Mouse (Mus musculus) heart, embryonic 14.5 days (tissue): ENCODE data around the gene Ppp1r2. TPM values are rescaled to one million over a fixed set of nuclear protein-coding genes. Genes with fewer than 3 reads are reported as not detected.
A peak's percentile ranks its signal among the peaks of the same experiment; 100 is the strongest.

ENCODE experiments used
- ATAC-seq: fragments of 200-750 bp; cut with Nextera tagmentation; 2 replicates; pipeline ENCODE4 v1.8.0; 2017; ENCODE audit warnings: low read depth, moderate TSS enrichment; ENCODE audit not compliant: insufficient number of reproducible peaks, insufficient read depth, low FRiP score
- H3K27ac ChIP-seq, 2 experiments: fragments of 200-500 bp in 1 of 2; fragments of 300-500 bp in 1 of 2; sonication (generic) in 1 of 2; replicated peaks in 1 of 2; 2 replicates each; pipeline ENCODE4 v1.5.1; 2012 to 2014; ENCODE audit warnings: low read depth in 2 of 2, low read length in 2 of 2, control low read depth in 1 of 2, mild to moderate bottlenecking in 1 of 2, mixed read lengths in 1 of 2; ENCODE audit not compliant: control insufficient read depth in 1 of 2, insufficient read depth in 1 of 2
- H3K27me3 ChIP-seq: fragments of 300-500 bp; sonication (generic); 2 replicates; pipeline ENCODE4 v1.6.1; 2014; ENCODE audit warnings: mild to moderate bottlenecking, low read length, control low read depth; ENCODE audit not compliant: control insufficient read depth, insufficient read depth
- H3K36me3 ChIP-seq: fragments of 300-500 bp; sonication (generic); 2 replicates; pipeline ENCODE4 v1.6.1; 2014; ENCODE audit warnings: mild to moderate bottlenecking, control low read depth, low read length, mixed read lengths; ENCODE audit not compliant: control insufficient read depth, insufficient read depth
- H3K4me1 ChIP-seq, 2 experiments: fragments of 200-500 bp in 1 of 2; fragments of 300-500 bp in 1 of 2; sonication (generic) in 1 of 2; 2 replicates each; pipeline ENCODE4 v1.6.1; 2012 to 2014; ENCODE audit warnings: low read length in 2 of 2, control low read depth in 1 of 2, mixed read lengths in 1 of 2; ENCODE audit not compliant: control insufficient read depth in 2 of 2, insufficient read depth in 2 of 2
- H3K4me2 ChIP-seq: fragments of 300-500 bp; sonication (generic); 2 replicates; pipeline ENCODE4 v1.6.1; 2014; ENCODE audit warnings: mild to moderate bottlenecking, low read length
- H3K4me3 ChIP-seq, 2 experiments: fragments of 200-500 bp in 1 of 2; fragments of 300-500 bp in 1 of 2; sonication (generic) in 1 of 2; 2 replicates each; pipeline ENCODE4 v1.5.1; 2012 to 2014; ENCODE audit warnings: low read length in 2 of 2, mild to moderate bottlenecking in 2 of 2, control low read depth in 1 of 2, low read depth in 1 of 2, moderate library complexity in 1 of 2; ENCODE audit not compliant: control insufficient read depth in 1 of 2, insufficient read depth in 1 of 2
- H3K9ac ChIP-seq: fragments of 300-500 bp; sonication (generic); 2 replicates; pipeline ENCODE4 v1.6.1; 2014; ENCODE audit warnings: mild to moderate bottlenecking, low read length
- H3K9me3 ChIP-seq: fragments of 300-500 bp; sonication (generic); 2 replicates; pipeline ENCODE4 v1.6.1; 2016; ENCODE audit warnings: low read length, control low read depth; ENCODE audit not compliant: control insufficient read depth
- WGBS: fragments of 180-500 bp; shearing (Covaris S2); extraction: QIAGEN DNeasy Blood & Tissue Kit; methylation state at CpG from one replicate; pipeline ENCODE4 v1.1.7; 2014; 5-methylcytosine and 5-hydroxymethylcytosine counted together
- polyA plus RNA-seq: library from polyadenylated mRNA; unstranded; fragments of >200 nt; fragmentation: Nextera tagmentation; extraction: Ambion mirVana; gene quantifications from 2 replicates; pipeline ENCODE4 v1.2.1, GENCODE M21; 2014

Ppp1r2 gene
- polyA plus RNA-seq, 1 experiment from 2014 or later = 105 TPM

GRCm38 (mm10) chr16:31233541-31234339 is 41.3 kb downstream of the Ppp1r2 start:
- peak overlapping the region; percentile 27 to 28 for H3K4me3 ChIP-seq
- H3K27me3 ChIP-seq = no peaks in the 10 kb centered on the region
- no peak for ATAC-seq
- 10% methylated on average over 20 of the region's 20 CpGs for WGBS
- no peaks in the 10 kb centered on the region for H3K9me3 ChIP-seq
- peaks cover 11 to 14% of the 10 kb centered on the region in 2 experiments for H3K4me1 ChIP-seq
- H3K9ac ChIP-seq = peak overlapping the region; percentile 5; the same call in 1 of the 2 replicates
- H3K27ac ChIP-seq = 0 out of 4 replicates have a peak overlapping the region, but pooled peaks of 1 of the 2 experiments have one; percentile 31
- peak overlapping the region; percentile 68 for H3K4me2 ChIP-seq
- H3K36me3 ChIP-seq = no peaks in the 10 kb centered on the region

- H3K36me3 ChIP-seq = no peaks in the 10 kb centered on the region
- no peaks in the 10 kb centered on the region for H3K27me3 ChIP-seq
- H3K4me3 ChIP-seq = peak overlapping the region; percentile 27 to 28
- peak overlapping the region; percentile 5; the same call in 1 of the 2 replicates for H3K9ac ChIP-seq
- ATAC-seq = no peak
- H3K27ac ChIP-seq = no peak overlapping the region
- 9% methylated on average over 4 of the region's 4 CpGs for WGBS
- H3K9me3 ChIP-seq = no peaks in the 10 kb centered on the region
- peaks cover 11 to 14% of the 10 kb centered on the region in 2 experiments for H3K4me1 ChIP-seq
- peak overlapping the region; percentile 68 for H3K4me2 ChIP-seq
These were observed 41.9 kb downstream of the Ppp1r2 start for GRCm38 (mm10) chr16:31233167-31233498.

DNA sequence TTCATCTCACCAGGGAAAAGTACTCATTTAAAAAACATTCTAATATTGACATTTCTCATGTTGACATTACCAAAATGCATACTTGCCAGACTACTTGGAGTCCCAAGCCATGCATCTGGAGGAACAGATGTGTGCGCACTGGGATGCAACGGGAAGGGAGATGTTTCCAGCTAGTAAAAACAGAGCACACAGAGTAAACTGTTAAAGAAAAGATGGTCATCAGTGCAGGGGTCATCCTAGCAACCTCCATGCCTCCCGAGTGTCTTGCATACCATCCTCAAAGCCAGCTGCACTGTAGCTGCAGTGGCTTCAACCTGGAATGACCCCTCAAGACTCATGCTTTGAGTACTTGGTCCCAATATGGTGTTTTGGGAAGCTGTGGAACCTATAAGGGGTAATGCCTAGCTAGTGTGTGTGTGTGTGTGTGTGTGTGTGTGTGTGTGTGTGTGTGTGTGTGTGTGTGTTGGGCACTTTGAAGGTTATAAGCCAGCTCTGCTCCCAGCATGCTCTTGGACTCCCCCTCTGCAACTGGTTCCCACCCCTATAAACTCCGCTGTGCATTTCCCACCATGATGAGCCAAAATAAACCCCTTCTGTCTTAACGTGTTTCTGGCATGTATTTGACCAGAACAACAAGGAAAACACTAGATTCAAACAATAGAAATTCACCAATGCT is 42.4 kb downstream of the Ppp1r2 start:
- Histone ChIP-seq H3K4me2 (no peak overlapping the region; the same call in 1 of the 2 replicates), H3K4me3 (no peak overlapping the region), H3K36me3 (no peaks in the 10 kb centered on the region), H3K27me3 (no peaks in the 10 kb centered on the region), H3K27ac (no peak overlapping the region), H3K9ac (no peak overlapping the region), H3K4me1 (peaks cover 11 to 14% of the 10 kb centered on the region in 2 experiments), H3K9me3 (no peaks in the 10 kb centered on the region)
- WGBS = 72% methylated on average over 5 of the region's 5 CpGs
- no peak for ATAC-seq

- Histone ChIP-seq H3K36me3 (no peaks in the 10 kb centered on the region), H3K27ac (no peak overlapping the region), H3K27me3 (no peaks in the 10 kb centered on the region), H3K4me2 (no peak overlapping the region), H3K9me3 (no peaks in the 10 kb centered on the region), H3K9ac (no peak overlapping the region), H3K4me1 (peaks cover 11 to 14% of the 10 kb centered on the region in 2 experiments), H3K4me3 (no peak overlapping the region)
- WGBS = 76% methylated on average over 5 of the region's 5 CpGs
- no peak for ATAC-seq
These were observed 43.5 kb downstream of the Ppp1r2 start for GRCm38 (mm10) chr16:31231591-31231990.

GRCm38 (mm10) chr16:31227746-31228145 is 47.3 kb downstream of the Ppp1r2 start:
- ATAC-seq = no peak
- Histone ChIP-seq H3K4me1 (no peaks in the 10 kb centered on the region), H3K27me3 (no peaks in the 10 kb centered on the region), H3K27ac (no peak overlapping the region), H3K4me3 (no peak overlapping the region), H3K36me3 (no peaks in the 10 kb centered on the region), H3K4me2 (no peak overlapping the region), H3K9me3 (no peaks in the 10 kb centered on the region), H3K9ac (no peak overlapping the region)
- 80% methylated on average over 1 of the region's 1 CpGs for WGBS

GRCm38 (mm10) chr16:31215271-31215670 is 59.8 kb downstream of the Ppp1r2 start:
- no peak for ATAC-seq
- WGBS = 87% methylated on average over 4 of the region's 4 CpGs
- no peaks in the 10 kb centered on the region for H3K27me3 ChIP-seq

DNA sequence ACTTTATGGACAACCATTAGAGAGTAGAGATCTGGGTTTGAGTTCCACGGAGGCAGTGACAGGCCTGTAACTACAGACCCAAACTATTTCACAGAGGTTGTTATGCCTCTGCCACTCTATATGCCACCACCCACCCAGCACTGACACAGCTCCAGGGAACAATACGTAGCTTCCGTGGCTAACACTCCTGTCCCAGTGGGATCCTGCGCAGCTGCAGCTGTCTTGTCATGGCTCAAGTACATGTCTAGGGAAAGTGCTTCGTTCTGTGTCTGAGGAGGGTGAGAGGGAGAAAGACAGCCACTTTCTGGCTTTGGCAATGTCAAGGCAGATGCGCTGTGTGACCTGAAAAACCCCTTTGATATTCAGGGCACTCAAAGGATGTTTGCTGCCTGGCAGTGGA is 61.6 kb downstream of the Ppp1r2 start:
- Histone ChIP-seq H3K4me3 (no peak overlapping the region), H3K27ac (no peak overlapping the region), H3K4me2 (no peak overlapping the region), H3K4me1 (peaks cover 5 to 7% of the 10 kb centered on the region in 2 experiments; a peak in 3 of 4 replicates), H3K27me3 (no peaks in the 10 kb centered on the region), H3K36me3 (no peaks in the 10 kb centered on the region), H3K9me3 (no peaks in the 10 kb centered on the region), H3K9ac (no peak overlapping the region)
- ATAC-seq = no peak
- 83% methylated on average over 6 of the region's 6 CpGs for WGBS

More at GRCm38 (mm10) chr16:31215271-31215670, 59.8 kb downstream of the Ppp1r2 start:
- Histone ChIP-seq H3K4me3 (no peak overlapping the region), H3K4me1 (no peaks in the 10 kb centered on the region), H3K4me2 (no peak overlapping the region), H3K9ac (no peak overlapping the region), H3K9me3 (no peaks in the 10 kb centered on the region), H3K36me3 (no peaks in the 10 kb centered on the region), H3K27ac (no peak overlapping the region)
